ENCODE assay signal across 8 mouse cellular contexts in genomic region chr8:95293172-95293571, GRCm38 (mm10). TPM values are rescaled to one million over a fixed set of nuclear protein-coding genes. Genes with fewer than 3 reads are reported as not detected.
DNase-seq lines count a peak whose midpoint lies in the region; ATAC-seq lines count a peak whose summit lies in the region.

No protein-coding gene starts in this region.

- no peak for ATAC-seq in heart, embryonic 11.5 days (replicated peaks; ENCODE audit: insufficient number of reproducible peaks, low FRiP score, low TSS enrichment)
- ATAC-seq in kidney, embryonic 14.5 days (ENCODE audit: low FRiP score, low TSS enrichment): peak; percentile 56; the same call in 1 of the 2 replicates

- no peak overlapping the region for H3K9ac ChIP-seq in heart, embryonic 11.5 days (ENCODE audit: low read depth, low read length)
- no peak overlapping the region for H3K9ac ChIP-seq in kidney, embryonic 14.5 days (ENCODE audit: low read depth, low read length)

- H3K9me3 ChIP-seq in heart, embryonic 11.5 days (replicated peaks; ENCODE audit: control insufficient read depth, low read length): no peaks in the 10 kb centered on the region
- H3K9me3 ChIP-seq in kidney, embryonic 14.5 days (ENCODE audit: control insufficient read depth, low read length): no peaks in the 10 kb centered on the region

- WGBS in heart, embryonic 11.5 days (ENCODE audit: insufficient replicate concordance): 83% methylated on average over 11 of the region's 11 CpGs
- WGBS in kidney, embryonic 14.5 days: 75% methylated on average over 11 of the region's 11 CpGs

- H3K27me3 ChIP-seq in heart, embryonic 11.5 days (ENCODE audit: control insufficient read depth, insufficient read depth, low read length): no peaks in the 10 kb centered on the region
- no peaks in the 10 kb centered on the region for H3K27me3 ChIP-seq in kidney, embryonic 14.5 days (ENCODE audit: control insufficient read depth, insufficient read depth, low read length)

- DNase-seq in heart, adult 11 months: peak; percentile 99
- DNase-seq in cerebellum, adult 11-12 months: peak; percentile 20
- DNase-seq in gonadal fat pad, adult 2 months (ENCODE audit: low read depth): peak; percentile 51
- DNase-seq in lung, postnatal 14 days: peak; percentile 92
- peak; percentile 32 for DNase-seq in urinary bladder, adult 2 months (ENCODE audit: low spot score)
- no peak for DNase-seq in retina, embryonic 14.5 days (ENCODE audit: low spot score)

- no peaks in the 10 kb centered on the region for H3K36me3 ChIP-seq in heart, embryonic 11.5 days (ENCODE audit: control insufficient read depth, insufficient read depth, low read length)
- no peaks in the 10 kb centered on the region for H3K36me3 ChIP-seq in kidney, embryonic 14.5 days (ENCODE audit: control insufficient read depth, insufficient read depth, low read length)

- no peak overlapping the region for H3K4me2 ChIP-seq in heart, embryonic 11.5 days
- H3K4me2 ChIP-seq in kidney, embryonic 14.5 days (replicated peaks; ENCODE audit: low read depth, low read length): peak overlapping the region; percentile 24; the same call in 1 of the 2 replicates

- H3K27ac ChIP-seq in heart, embryonic 11.5 days (ENCODE audit: low read depth, low read length): no peak overlapping the region
- no peak overlapping the region for H3K27ac ChIP-seq in kidney, embryonic 14.5 days (ENCODE audit: low read depth, low read length)

- no peaks in the 10 kb centered on the region; the same call in 1 of the 2 replicates for H3K4me1 ChIP-seq in heart, embryonic 11.5 days (ENCODE audit: control insufficient read depth, insufficient read depth, low read length)
- H3K4me1 ChIP-seq in kidney, embryonic 14.5 days (ENCODE audit: control insufficient read depth, insufficient read depth, low read length): no peaks in the 10 kb centered on the region; the same call in 1 of the 2 replicates

- H3K4me3 ChIP-seq in heart, embryonic 11.5 days (ENCODE audit: low read depth, low read length): no peak overlapping the region
- peak overlapping the region; percentile 9; the same call in 1 of the 2 replicates for H3K4me3 ChIP-seq in kidney, embryonic 14.5 days (ENCODE audit: low read length)

RNA-seq across cellular contexts. Expression of gene Cngb1, which starts 13.2 kb away (rescaled TPM):
- 0.82 TPM in 1 of 2 replicates, not detected in the other for polyA plus RNA-seq in heart, embryonic 11.5 days (2014; fragmentation: Nextera tagmentation; extraction: Ambion mirVana)
- polyA plus RNA-seq in gonadal fat pad, adult 2 months (2012; rRNA removed): 0.99 and 1.3 TPM in 2 replicates
- polyA plus RNA-seq in kidney, embryonic 14.5 days (2014; fragmentation: Nextera tagmentation; extraction: Ambion mirVana): 0.60 and 1.2 TPM in 2 replicates
- 1.5 and 2.9 TPM in 2 replicates for polyA plus RNA-seq in urinary bladder, adult 2 months (2012; rRNA removed)

RNA-seq across cellular contexts. Expression of gene Tepp, which starts 17.2 kb away (rescaled TPM):
- not detected in 2 replicates for polyA plus RNA-seq in heart, embryonic 11.5 days (2014; fragmentation: Nextera tagmentation; extraction: Ambion mirVana)
- polyA plus RNA-seq in gonadal fat pad, adult 2 months (2012; rRNA removed): 0.90 and 2.1 TPM in 2 replicates
- polyA plus RNA-seq in kidney, embryonic 14.5 days (2014; fragmentation: Nextera tagmentation; extraction: Ambion mirVana): 0.43 TPM in 1 of 2 replicates, not detected in the other
- polyA plus RNA-seq in urinary bladder, adult 2 months (2012; rRNA removed): 1.7 and 3.3 TPM in 2 replicates

RNA-seq across cellular contexts. Expression of gene Zfp319, which starts 38.6 kb away (rescaled TPM):
- 4.4 and 5.9 TPM in 2 replicates for polyA plus RNA-seq in heart, embryonic 11.5 days (2014; fragmentation: Nextera tagmentation; extraction: Ambion mirVana)
- polyA plus RNA-seq in gonadal fat pad, adult 2 months (2012; rRNA removed): 6.7 and 7.1 TPM in 2 replicates
- polyA plus RNA-seq in kidney, embryonic 14.5 days (2014; fragmentation: Nextera tagmentation; extraction: Ambion mirVana): 6.6 and 8.7 TPM in 2 replicates
- polyA plus RNA-seq in urinary bladder, adult 2 months (2012; rRNA removed): 6.8 and 7.9 TPM in 2 replicates

RNA-seq across cellular contexts. Expression of gene Usb1, which starts 38.9 kb away (rescaled TPM):
- 26.3 and 27.2 TPM in 2 replicates for polyA plus RNA-seq in heart, embryonic 11.5 days (2014; fragmentation: Nextera tagmentation; extraction: Ambion mirVana)
- polyA plus RNA-seq in gonadal fat pad, adult 2 months (2012; rRNA removed): 26.5 and 30.5 TPM in 2 replicates
- 43.4 and 50.9 TPM in 2 replicates for polyA plus RNA-seq in kidney, embryonic 14.5 days (2014; fragmentation: Nextera tagmentation; extraction: Ambion mirVana)
- 34.5 and 43.1 TPM in 2 replicates for polyA plus RNA-seq in urinary bladder, adult 2 months (2012; rRNA removed)

RNA-seq across cellular contexts. Expression of gene Mmp15, which starts 58.9 kb away (rescaled TPM):
- polyA plus RNA-seq in heart, embryonic 11.5 days (2014; fragmentation: Nextera tagmentation; extraction: Ambion mirVana): 38.1 and 43.1 TPM in 2 replicates
- polyA plus RNA-seq in gonadal fat pad, adult 2 months (2012; rRNA removed): 11.1 and 12.2 TPM in 2 replicates
- 10.9 and 16.1 TPM in 2 replicates for polyA plus RNA-seq in kidney, embryonic 14.5 days (2014; fragmentation: Nextera tagmentation; extraction: Ambion mirVana)
- polyA plus RNA-seq in urinary bladder, adult 2 months (2012; rRNA removed): 17.1 and 27.3 TPM in 2 replicates
